Mouse (Mus musculus) neural tube, embryonic 14.5 days (tissue): ENCODE measurements around the gene Pde2a. TPM values are rescaled to one million over a fixed set of nuclear protein-coding genes. Genes with fewer than 3 reads are reported as not detected.

ENCODE experiments used
- ATAC-seq: fragments of 200-750 bp; cut with Nextera tagmentation; 2 replicates; pipeline ENCODE4 v1.8.0; 2017; ENCODE audit warnings: low read depth, mild to moderate bottlenecking, moderate TSS enrichment, moderate library complexity
- H3K27ac ChIP-seq: fragments of 300-500 bp; sonication (generic); 2 replicates; pipeline ENCODE4 v1.5.1; 2014; ENCODE audit warnings: low read depth, mild to moderate bottlenecking, control low read depth, low read length, moderate library complexity, mixed read lengths
- H3K27me3 ChIP-seq: fragments of 300-500 bp; sonication (generic); 2 replicates; pipeline ENCODE4 v1.6.1; 2014; ENCODE audit warnings: low read length; ENCODE audit not compliant: control insufficient read depth, insufficient read depth
- H3K36me3 ChIP-seq: fragments of 300-500 bp; sonication (generic); 2 replicates; pipeline ENCODE4 v1.6.1; 2014; ENCODE audit warnings: low read length, mixed read lengths; ENCODE audit not compliant: control insufficient read depth, insufficient read depth
- H3K4me1 ChIP-seq: fragments of 300-500 bp; sonication (generic); 2 replicates; pipeline ENCODE4 v1.6.1; 2014; ENCODE audit warnings: low read length; ENCODE audit not compliant: control insufficient read depth, insufficient read depth
- H3K4me2 ChIP-seq: fragments of 300-500 bp; sonication (generic); 2 replicates; pipeline ENCODE4 v1.6.1; 2014; ENCODE audit warnings: mild to moderate bottlenecking, low read depth, low read length, control low read depth
- H3K4me3 ChIP-seq: fragments of 300-500 bp; sonication (generic); 2 replicates; pipeline ENCODE4 v1.5.1; 2014; ENCODE audit warnings: low read depth, low read length, control low read depth, mixed read lengths
- H3K9ac ChIP-seq: fragments of 300-500 bp; sonication (generic); replicated peaks from 2 replicates; pipeline ENCODE4 v1.6.1; 2014; ENCODE audit warnings: low read depth, mild to moderate bottlenecking, control low read depth, low read length, mixed read lengths
- H3K9me3 ChIP-seq: fragments of 300-500 bp; sonication (generic); 2 replicates; pipeline ENCODE4 v1.6.1; 2016; ENCODE audit warnings: low read length; ENCODE audit not compliant: control insufficient read depth
- WGBS: fragments of 180-500 bp; shearing (Covaris S2); extraction: QIAGEN DNeasy Blood & Tissue Kit; methylation state at CpG from one replicate; pipeline ENCODE4 v1.1.7; 2014; 5-methylcytosine and 5-hydroxymethylcytosine counted together
- polyA plus RNA-seq: library from polyadenylated mRNA; unstranded; fragments of >200 nt; fragmentation: Nextera tagmentation; extraction: Ambion mirVana; gene quantifications from 2 replicates; pipeline ENCODE4 v1.2.1, GENCODE M21; 2014

Pde2a gene
- polyA plus RNA-seq, 1 experiment from 2014 or later, result 13.5 TPM

DNA sequence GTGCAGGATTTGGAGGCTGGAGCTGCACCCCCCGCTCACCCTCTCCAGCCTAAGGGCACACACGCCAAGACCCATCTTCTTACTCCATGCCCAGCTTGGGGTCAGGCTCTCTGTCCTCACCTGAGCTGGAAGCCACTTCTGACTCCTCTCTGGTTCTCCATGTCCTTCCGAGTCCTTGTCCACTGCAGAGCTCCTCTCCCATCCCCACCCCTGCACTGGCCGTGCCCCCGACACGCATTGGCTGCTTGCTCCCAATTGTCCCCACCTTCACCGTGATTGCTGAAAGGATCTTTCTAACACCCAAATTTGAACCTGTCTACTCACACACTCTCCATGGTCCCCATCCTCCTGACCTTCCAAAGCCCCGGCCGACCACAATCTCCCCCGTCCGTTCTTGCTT, 40.1 kb downstream of the Pde2a start:
- Histone ChIP-seq H3K36me3 (no peaks in the 10 kb centered on the region), H3K27ac (no peak overlapping the region)

DNA sequence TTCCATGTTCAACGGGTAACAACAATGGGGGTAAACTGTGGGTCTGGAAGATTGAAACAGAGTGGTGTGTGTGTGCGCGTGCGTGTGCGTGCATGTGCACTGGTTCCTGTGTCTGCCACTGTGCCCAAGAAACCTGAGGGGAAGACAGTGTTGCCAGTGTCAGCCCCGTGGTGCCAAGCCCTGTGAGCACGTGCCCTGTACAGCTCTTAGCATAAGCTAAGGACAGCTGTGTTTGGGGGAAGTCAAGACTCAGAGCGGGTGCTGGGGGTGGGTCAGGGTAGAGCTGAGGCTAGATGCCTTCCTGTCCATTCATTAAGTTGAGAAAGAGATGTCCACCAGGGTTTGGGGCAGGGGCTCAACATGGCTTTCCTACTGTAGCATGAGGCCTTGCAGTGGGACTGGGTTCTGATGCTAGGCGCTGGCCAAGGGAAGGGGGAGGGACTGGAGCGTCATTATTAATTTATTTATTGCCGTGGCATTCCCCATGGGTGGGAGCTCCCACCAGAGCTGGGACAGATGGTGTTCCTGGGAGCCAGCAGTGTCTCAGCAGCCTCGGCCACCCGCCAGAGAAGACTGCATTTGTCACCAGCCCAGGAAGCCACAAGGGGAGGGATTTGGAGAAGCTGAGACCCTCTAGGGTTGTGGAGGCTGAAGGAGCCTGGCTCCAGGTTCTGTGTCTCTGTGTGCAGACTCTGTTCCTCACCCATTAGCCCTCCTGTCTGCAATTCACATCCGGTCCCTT, 41.0 kb downstream of the Pde2a start:
- WGBS, result 63% methylated on average over 14 of the region's 14 CpGs
- Histone ChIP-seq H3K9me3 (no peaks in the 10 kb centered on the region), H3K4me2 (no peak overlapping the region), H3K4me1 (0 out of 2 replicates have a peak, but pooled peaks cover 7% of the 10 kb centered on the region), H3K27me3 (no peaks in the 10 kb centered on the region), H3K36me3 (no peaks in the 10 kb centered on the region), H3K27ac (no peak overlapping the region), H3K9ac (no peak overlapping the region), H3K4me3 (no peak overlapping the region)
- no peak for ATAC-seq

More for the DNA sequence above, 40.1 kb downstream of the Pde2a start:
- Histone ChIP-seq H3K9ac (no peak overlapping the region), H3K9me3 (no peaks in the 10 kb centered on the region), H3K4me2 (no peak overlapping the region), H3K4me3 (no peak overlapping the region), H3K4me1 (0 out of 2 replicates have a peak, but pooled peaks cover 7% of the 10 kb centered on the region), H3K27me3 (no peaks in the 10 kb centered on the region)
- no peak for ATAC-seq
- 85% methylated on average over 11 of the region's 11 CpGs for WGBS

GRCm38 (mm10) chr7:101463665-101464271, 42.3 kb downstream of the Pde2a start:
- Histone ChIP-seq H3K27me3 (no peaks in the 10 kb centered on the region), H3K4me1 (0 out of 2 replicates have a peak, but pooled peaks cover 7% of the 10 kb centered on the region), H3K27ac (no peak overlapping the region), H3K9me3 (no peaks in the 10 kb centered on the region), H3K4me3 (no peak overlapping the region), H3K9ac (no peak overlapping the region), H3K4me2 (no peak overlapping the region), H3K36me3 (no peaks in the 10 kb centered on the region)
- WGBS, result 72% methylated on average over 11 of the region's 11 CpGs
- ATAC-seq, result no peak

DNA sequence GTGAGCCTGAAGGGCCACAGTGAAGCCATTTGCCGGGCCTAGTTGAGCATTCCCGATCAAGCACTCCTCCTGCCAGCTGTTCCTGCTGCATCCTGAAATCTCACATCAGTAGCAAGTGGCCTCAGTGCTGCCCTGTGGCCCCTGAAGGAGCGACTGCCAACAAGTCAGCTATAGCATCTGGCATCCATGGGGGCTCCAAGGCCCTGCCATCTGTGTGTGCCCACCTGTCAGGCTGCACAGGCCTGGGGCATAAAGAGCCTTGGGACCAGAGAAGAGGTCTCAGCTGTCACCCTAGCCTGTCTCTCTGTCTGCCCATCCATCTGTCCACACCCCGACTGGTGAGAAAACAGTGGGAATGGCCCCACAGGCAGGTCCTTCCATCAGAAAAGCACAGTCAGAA, 43.4 kb downstream of the Pde2a start:
- Histone ChIP-seq H3K27me3 (no peaks in the 10 kb centered on the region), H3K9me3 (no peaks in the 10 kb centered on the region), H3K27ac (no peak overlapping the region), H3K36me3 (no peaks in the 10 kb centered on the region), H3K9ac (no peak overlapping the region), H3K4me1 (0 out of 2 replicates have a peak, but pooled peaks cover 7% of the 10 kb centered on the region), H3K4me2 (no peak overlapping the region), H3K4me3 (no peak overlapping the region)
- WGBS, result 68% methylated on average over 4 of the region's 4 CpGs
- no peak for ATAC-seq

- Histone ChIP-seq H3K27me3 (no peaks in the 10 kb centered on the region), H3K4me3 (no peak overlapping the region), H3K9me3 (no peaks in the 10 kb centered on the region), H3K9ac (no peak overlapping the region), H3K36me3 (no peaks in the 10 kb centered on the region), H3K4me2 (no peak overlapping the region), H3K27ac (no peak overlapping the region), H3K4me1 (0 out of 2 replicates have a peak, but pooled peaks cover 4% of the 10 kb centered on the region)
- no peak for ATAC-seq
- WGBS, result 48% methylated on average over 14 of the region's 14 CpGs
Measured at GRCm38 (mm10) chr7:101465392-101465791, 43.9 kb downstream of the Pde2a start.

- no peak overlapping the region for H3K9ac ChIP-seq
- H3K27me3 ChIP-seq, result no peaks in the 10 kb centered on the region
- no peak overlapping the region for H3K27ac ChIP-seq
- no peak overlapping the region for H3K4me3 ChIP-seq
- 0 out of 2 replicates have a peak, but pooled peaks cover 2% of the 10 kb centered on the region for H3K4me1 ChIP-seq
- 88% methylated on average over 8 of the region's 8 CpGs for WGBS
- H3K36me3 ChIP-seq, result no peaks in the 10 kb centered on the region
- H3K4me2 ChIP-seq, result no peak overlapping the region
- H3K9me3 ChIP-seq, result no peaks in the 10 kb centered on the region
- ATAC-seq, result no peak
Measured at GRCm38 (mm10) chr7:101465850-101466580, 44.5 kb downstream of the Pde2a start.

DNA sequence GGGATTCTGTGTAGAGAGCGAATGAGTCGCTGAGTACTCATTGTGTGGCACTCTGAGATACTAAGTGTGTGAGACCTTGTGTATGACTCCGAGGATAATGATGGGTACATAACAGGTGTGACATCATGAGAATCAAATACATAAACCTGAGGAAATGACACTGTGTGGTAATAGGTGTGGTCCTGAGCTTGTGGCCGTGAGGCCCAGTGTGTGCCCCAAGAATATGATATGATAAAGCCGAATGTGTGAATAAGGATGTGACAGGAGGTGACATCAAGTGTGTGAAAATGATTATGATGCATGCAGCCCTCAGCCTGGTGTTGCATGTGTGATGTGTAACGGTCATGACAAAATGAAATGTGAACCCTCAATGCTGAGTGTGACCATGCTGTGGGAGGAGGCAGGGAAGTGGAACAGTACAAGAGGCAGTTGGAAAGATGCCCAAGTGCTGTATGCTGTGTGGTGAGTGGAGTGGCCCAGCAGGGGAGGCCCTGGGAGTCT, 45.1 kb downstream of the Pde2a start:
- H3K4me3 ChIP-seq, result no peak overlapping the region
- H3K27me3 ChIP-seq, result no peaks in the 10 kb centered on the region
- H3K9ac ChIP-seq, result no peak overlapping the region
- no peaks in the 10 kb centered on the region for H3K9me3 ChIP-seq
- H3K4me2 ChIP-seq, result no peak overlapping the region
- no peak overlapping the region for H3K27ac ChIP-seq
- WGBS, result 90% methylated on average over 6 of the region's 6 CpGs
- no peak for ATAC-seq
- H3K36me3 ChIP-seq, result no peaks in the 10 kb centered on the region
- 0 out of 2 replicates have a peak, but pooled peaks cover 2% of the 10 kb centered on the region for H3K4me1 ChIP-seq

GRCm38 (mm10) chr7:101471423-101471822, 49.9 kb downstream of the Pde2a start:
- Histone ChIP-seq H3K4me3 (no peak overlapping the region), H3K4me1 (no peaks in the 10 kb centered on the region), H3K4me2 (no peak overlapping the region), H3K27ac (no peak overlapping the region), H3K9me3 (no peaks in the 10 kb centered on the region), H3K9ac (no peak overlapping the region), H3K27me3 (no peaks in the 10 kb centered on the region), H3K36me3 (no peaks in the 10 kb centered on the region)
- ATAC-seq, result 0 out of 2 replicates have a peak, but pooled peaks have one; percentile 5
- WGBS, result 88% methylated on average over 2 of the region's 2 CpGs
